Mouse (Mus musculus): Measurements from ENCODE around the gene Uso1.
A peak's percentile ranks its signal among the peaks of the same experiment; 100 is the strongest.

Uso1 gene

GRCm38 (mm10) chr5:92234939-92235557, 97.3 kb downstream of the Uso1 start:
- DNase-seq (ENCODE audit: inconsistent age in 2 of 2, low spot score in 1 of 2), result no peak

GRCm38 (mm10) chr5:92239333-92240232, 101.8 kb downstream of the Uso1 start:
- DNase-seq (ENCODE audit: inconsistent age in 2 of 2, low spot score in 1 of 2), result peak; percentile 60 to 90

- no peak for DNase-seq (ENCODE audit: inconsistent age in 2 of 2, low spot score in 1 of 2)
Observed at GRCm38 (mm10) chr5:92240769-92241168, 103.0 kb downstream of the Uso1 start.

GRCm38 (mm10) chr5:92244900-92245299, 107.2 kb downstream of the Uso1 start:
- DNase-seq (ENCODE audit: inconsistent age in 2 of 2, low spot score in 1 of 2), result no peak

GRCm38 (mm10) chr5:92245483-92245882, 107.7 kb downstream of the Uso1 start:
- DNase-seq (ENCODE audit: inconsistent age in 2 of 2, low spot score in 1 of 2), result no peak

- DNase-seq (ENCODE audit: inconsistent age in 2 of 2, low spot score in 1 of 2), result no peak
Observed at GRCm38 (mm10) chr5:92248614-92249013, 110.9 kb downstream of the Uso1 start.

- DNase-seq (ENCODE audit: inconsistent age in 2 of 2, low spot score in 1 of 2), result no peak
Observed at GRCm38 (mm10) chr5:92252031-92252430, 114.3 kb downstream of the Uso1 start.
